Mouse (Mus musculus): ENCODE results near the gene Dusp7. TPM values are rescaled to one million over a fixed set of nuclear protein-coding genes. Genes with fewer than 3 reads are reported as not detected.

Dusp7 gene
- polyA plus RNA-seq, 2 experiments = 73.0 to 130 TPM

DNA sequence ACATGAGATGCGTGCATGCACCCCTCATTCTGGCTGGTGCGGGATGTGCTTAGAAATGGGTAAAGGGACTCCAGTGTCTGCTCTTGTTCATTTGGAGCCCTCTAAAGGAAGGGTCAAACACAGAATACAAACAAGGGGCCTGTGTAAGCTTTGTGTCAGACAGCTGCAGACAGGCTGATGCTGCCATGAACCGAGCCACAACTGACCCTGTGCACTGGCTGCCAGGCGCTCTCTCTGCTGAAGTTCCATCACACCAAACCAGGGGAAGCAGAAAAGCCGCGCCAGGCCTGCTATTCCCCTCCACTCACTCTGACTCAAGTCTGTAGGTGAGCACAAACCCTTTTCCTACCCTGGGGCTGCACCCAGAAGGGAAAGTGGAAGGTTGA is 29.3 kb upstream of the Dusp7 start:
- peak overlapping the region; percentile 2; the same call in 1 of the 2 replicates for H3K9ac ChIP-seq (ENCODE audit: low read depth, low read length, severe bottlenecking)
- 56% methylated on average over 6 of the region's 6 CpGs for WGBS

DNA sequence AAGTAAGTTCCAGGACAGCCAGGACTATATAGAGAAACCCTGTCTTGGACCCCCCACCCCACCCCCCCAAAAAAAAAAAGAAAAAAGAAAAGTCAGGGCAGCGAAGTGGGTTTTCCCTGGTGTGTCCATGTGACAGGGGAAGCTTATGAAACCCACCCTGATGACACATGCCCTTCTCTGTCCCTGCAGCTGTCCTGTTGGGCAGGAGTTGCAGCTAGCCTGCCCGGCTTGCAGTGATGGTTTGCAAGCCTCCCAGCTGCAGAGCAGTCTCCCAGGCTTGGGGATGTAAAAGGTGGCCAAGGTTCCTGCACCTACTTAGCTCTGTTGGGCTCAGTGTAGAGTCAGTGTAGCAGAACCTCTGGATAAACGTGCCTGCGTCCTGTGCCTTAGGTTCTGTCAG is 28.7 kb upstream of the Dusp7 start:
- ATAC-seq (ENCODE audit: low FRiP score, low read depth) (no peak), DNase-seq (ENCODE audit: low spot score) (no peak)
- H3K9ac ChIP-seq (ENCODE audit: low read depth, low read length, severe bottlenecking) = no peak overlapping the region
- TF ChIP-seq POLR2A (IDR thresholded peaks at IDR 0.05; ENCODE audit: borderline replicate concordance, extremely low read depth, insufficient read depth, insufficient read length) = no peak
- H3K27me3 ChIP-seq (ENCODE audit: control insufficient read depth, insufficient read depth, low read length) = no peaks in the 10 kb centered on the region
- H3K9me3 ChIP-seq (ENCODE audit: control insufficient read depth, low read length) = no peaks in the 10 kb centered on the region
- H3K4me1 ChIP-seq (ENCODE audit: control insufficient read depth, insufficient read depth, low read length) = peaks cover 61% of the 10 kb centered on the region
- no peaks in the 10 kb centered on the region for H3K36me3 ChIP-seq (ENCODE audit: control insufficient read depth, insufficient read depth, low read length)
- H3K4me3 ChIP-seq (replicated peaks; ENCODE audit: low read length) = no peak overlapping the region
- WGBS = 61% methylated on average over 4 of the region's 4 CpGs
- no peak overlapping the region for H3K4me2 ChIP-seq (replicated peaks; ENCODE audit: low read depth, low read length, severe bottlenecking)
- peak overlapping the region; percentile 93 for H3K27ac ChIP-seq (replicated peaks; ENCODE audit: low read depth, low read length)

More for the DNA sequence above, 29.3 kb upstream of the Dusp7 start:
- DNase-seq (ENCODE audit: low spot score) = no peak
- Histone ChIP-seq H3K9me3 (ENCODE audit: control insufficient read depth, low read length) (no peaks in the 10 kb centered on the region), H3K27ac (replicated peaks; ENCODE audit: low read depth, low read length) (peak overlapping the region; percentile 93), H3K4me1 (ENCODE audit: control insufficient read depth, insufficient read depth, low read length) (peaks cover 58% of the 10 kb centered on the region), H3K27me3 (ENCODE audit: control insufficient read depth, insufficient read depth, low read length) (no peaks in the 10 kb centered on the region), H3K36me3 (ENCODE audit: control insufficient read depth, insufficient read depth, low read length) (no peaks in the 10 kb centered on the region), H3K4me3 (replicated peaks; ENCODE audit: low read length) (no peak overlapping the region), H3K4me2 (replicated peaks; ENCODE audit: low read depth, low read length, severe bottlenecking) (0 out of 2 replicates have a peak overlapping the region, but pooled peaks have one; percentile 2)
- no peak for TF ChIP-seq POLR2A (IDR thresholded peaks at IDR 0.05; ENCODE audit: borderline replicate concordance, extremely low read depth, insufficient read depth, insufficient read length)
- 0 out of 2 replicates have a peak, but pooled peaks have one; percentile 2 for ATAC-seq (ENCODE audit: low FRiP score, low read depth)

DNA sequence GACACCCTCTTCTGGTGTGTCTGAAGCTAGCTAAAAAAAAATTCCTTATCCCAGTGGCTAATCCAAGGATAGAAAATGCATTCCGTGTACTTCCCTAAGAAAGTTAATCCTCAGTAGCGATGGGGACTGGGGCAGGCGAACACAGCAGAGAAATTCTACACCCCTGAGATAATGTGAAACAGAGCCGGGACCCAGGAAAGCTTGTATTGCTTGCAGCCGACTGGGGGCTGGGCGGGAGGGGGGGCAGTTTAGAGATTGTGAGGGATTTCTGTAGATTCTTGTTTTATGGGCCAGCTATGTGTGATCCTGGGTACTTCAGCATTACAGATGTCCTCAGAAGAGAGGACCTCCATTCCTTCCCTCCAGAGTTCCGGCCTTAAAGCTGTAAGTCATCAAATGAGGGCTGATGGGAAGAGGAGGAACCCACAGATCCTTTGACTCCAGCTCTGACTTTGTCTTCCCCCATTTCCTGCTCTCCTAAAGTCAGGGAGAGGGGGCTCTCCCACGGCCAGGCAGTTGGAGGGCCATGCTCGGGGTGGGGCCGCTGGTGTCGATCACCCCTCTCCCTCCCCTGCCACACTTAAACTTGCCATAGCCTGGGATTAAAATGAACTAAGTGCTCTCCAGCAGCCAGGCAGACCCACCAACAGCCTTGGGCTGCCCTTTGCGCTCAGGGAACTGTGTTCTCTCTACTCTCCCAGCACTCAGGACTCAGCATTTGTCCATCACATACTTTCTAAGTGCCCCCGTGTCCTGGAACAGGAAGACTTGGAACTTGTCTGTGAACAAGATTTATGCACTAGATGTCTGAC is 27.7 kb upstream of the Dusp7 start:
- H3K9ac ChIP-seq (ENCODE audit: low read depth, low read length, severe bottlenecking) = peak overlapping the region; percentile 21; the same call in 1 of the 2 replicates
- WGBS = 18% methylated on average over 13 of the region's 13 CpGs
- H3K4me3 ChIP-seq (replicated peaks; ENCODE audit: low read length) = no peak overlapping the region
- H3K9me3 ChIP-seq (ENCODE audit: control insufficient read depth, low read length) = no peaks in the 10 kb centered on the region
- TF ChIP-seq POLR2A (IDR thresholded peaks at IDR 0.05; ENCODE audit: borderline replicate concordance, extremely low read depth, insufficient read depth, insufficient read length) = no peak
- ATAC-seq (ENCODE audit: low FRiP score, low read depth) = peak; percentile 60; the same call in 1 of the 2 replicates
- H3K36me3 ChIP-seq (ENCODE audit: control insufficient read depth, insufficient read depth, low read length) = no peaks in the 10 kb centered on the region
- peaks cover 71% of the 10 kb centered on the region for H3K4me1 ChIP-seq (ENCODE audit: control insufficient read depth, insufficient read depth, low read length)
- H3K4me2 ChIP-seq (replicated peaks; ENCODE audit: low read depth, low read length, severe bottlenecking) = no peak overlapping the region; the same call in 1 of the 2 replicates
- DNase-seq (ENCODE audit: low spot score) = peak; percentile 59
- peak overlapping the region; percentile 93 for H3K27ac ChIP-seq (replicated peaks; ENCODE audit: low read depth, low read length)
- no peaks in the 10 kb centered on the region for H3K27me3 ChIP-seq (ENCODE audit: control insufficient read depth, insufficient read depth, low read length)

DNA sequence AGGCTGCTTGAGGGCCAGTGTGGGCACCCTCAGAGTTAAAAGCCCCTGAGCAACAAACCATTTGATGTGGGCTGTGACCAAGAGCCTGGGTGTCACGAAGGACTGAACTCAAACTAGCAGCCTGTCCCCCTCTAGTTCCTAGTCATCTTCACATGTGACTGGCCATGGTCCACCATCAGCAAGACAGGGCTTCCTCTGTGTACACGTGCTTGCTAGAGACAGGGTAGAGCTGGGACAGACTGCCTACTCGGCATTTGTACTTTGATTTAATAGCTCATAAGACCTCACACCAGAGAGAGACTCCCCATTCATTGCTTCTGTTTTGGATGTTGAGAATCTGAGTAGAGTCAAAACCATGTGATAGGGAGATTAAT is 27.1 kb upstream of the Dusp7 start:
- Histone ChIP-seq H3K36me3 (ENCODE audit: control insufficient read depth, insufficient read depth, low read length) (no peaks in the 10 kb centered on the region), H3K4me1 (ENCODE audit: control insufficient read depth, insufficient read depth, low read length) (peaks cover 77% of the 10 kb centered on the region), H3K4me2 (replicated peaks; ENCODE audit: low read depth, low read length, severe bottlenecking) (no peak overlapping the region; the same call in 1 of the 2 replicates), H3K4me3 (replicated peaks; ENCODE audit: low read length) (no peak overlapping the region), H3K9me3 (ENCODE audit: control insufficient read depth, low read length) (no peaks in the 10 kb centered on the region), H3K27ac (replicated peaks; ENCODE audit: low read depth, low read length) (peak overlapping the region; percentile 93), H3K27me3 (ENCODE audit: control insufficient read depth, insufficient read depth, low read length) (no peaks in the 10 kb centered on the region), H3K9ac (ENCODE audit: low read depth, low read length, severe bottlenecking) (peak overlapping the region; percentile 21; the same call in 1 of the 2 replicates)
- no peak for TF ChIP-seq POLR2A (IDR thresholded peaks at IDR 0.05; ENCODE audit: borderline replicate concordance, extremely low read depth, insufficient read depth, insufficient read length)
- WGBS = 11% methylated on average over 3 of the region's 3 CpGs
- DNase-seq (ENCODE audit: low spot score) (no peak), ATAC-seq (ENCODE audit: low FRiP score, low read depth) (no peak)

DNA sequence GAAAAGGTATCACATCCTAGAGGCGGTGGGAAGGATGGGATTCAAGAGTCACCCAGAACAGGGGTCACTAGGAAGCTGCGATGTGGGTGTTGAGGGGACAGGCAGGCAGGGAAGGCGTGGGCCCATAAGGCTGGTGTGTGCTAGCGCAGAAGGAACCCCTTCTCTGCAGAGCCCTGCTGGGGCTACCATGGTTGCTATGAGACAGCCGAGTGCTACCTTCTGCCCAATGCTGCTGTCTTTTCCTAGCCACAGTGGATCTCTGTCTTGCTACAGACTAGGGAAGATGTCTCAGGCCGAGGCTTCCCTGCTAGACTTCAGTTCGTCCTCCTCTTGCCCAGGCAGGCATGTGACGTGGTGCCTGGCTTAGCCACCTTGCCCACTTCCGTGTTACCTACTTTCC is 25.9 kb upstream of the Dusp7 start:
- TF ChIP-seq POLR2A (IDR thresholded peaks at IDR 0.05; ENCODE audit: borderline replicate concordance, extremely low read depth, insufficient read depth, insufficient read length) = no peak
- 90% methylated on average over 9 of the region's 9 CpGs for WGBS
- ATAC-seq (ENCODE audit: low FRiP score, low read depth) = no peak
- Histone ChIP-seq H3K9me3 (ENCODE audit: control insufficient read depth, low read length) (no peaks in the 10 kb centered on the region), H3K36me3 (ENCODE audit: control insufficient read depth, insufficient read depth, low read length) (no peaks in the 10 kb centered on the region), H3K4me1 (ENCODE audit: control insufficient read depth, insufficient read depth, low read length) (peaks cover 78% of the 10 kb centered on the region), H3K27me3 (ENCODE audit: control insufficient read depth, insufficient read depth, low read length) (no peaks in the 10 kb centered on the region), H3K9ac (ENCODE audit: low read depth, low read length, severe bottlenecking) (0 out of 2 replicates have a peak overlapping the region, but pooled peaks have one; percentile 25), H3K4me3 (replicated peaks; ENCODE audit: low read length) (no peak overlapping the region), H3K27ac (replicated peaks; ENCODE audit: low read depth, low read length) (0 out of 2 replicates have a peak overlapping the region, but pooled peaks have one; percentile 93), H3K4me2 (replicated peaks; ENCODE audit: low read depth, low read length, severe bottlenecking) (no peak overlapping the region)
- DNase-seq (ENCODE audit: low spot score) = no peak
